Mouse (Mus musculus) hindbrain, embryonic 13.5 days (tissue): ENCODE measurements at regions not wholly inside any gene's neighbourhood (a gene's known extent, or its start where the extent isn't known, plus 50 kb on each side); places are given as distances from the start of the nearest gene placed in this dataset.

Experiments used
- ATAC-seq: fragments of 200-750 bp; cut with Nextera tagmentation; 2 replicates; pipeline ENCODE4 v1.8.0; 2017; ENCODE audit warnings: moderate TSS enrichment; ENCODE audit not compliant: low FRiP score
- H3K27ac ChIP-seq: fragments of 300-500 bp; sonication (generic); 2 replicates; pipeline ENCODE4 v1.5.1; 2015; ENCODE audit warnings: inconsistent platforms, mild to moderate bottlenecking, moderate library complexity
- H3K27me3 ChIP-seq: fragments of 300-500 bp; sonication (generic); 2 replicates; pipeline ENCODE4 v1.6.1; 2015; ENCODE audit warnings: mild to moderate bottlenecking, inconsistent platforms
- H3K36me3 ChIP-seq: fragments of 300-500 bp; sonication (generic); 2 replicates; pipeline ENCODE4 v1.6.1; 2015; ENCODE audit warnings: mild to moderate bottlenecking, inconsistent platforms
- H3K4me1 ChIP-seq: fragments of 300-500 bp; sonication (generic); replicated peaks from 2 replicates; pipeline ENCODE4 v1.6.1; 2015; ENCODE audit warnings: inconsistent platforms
- H3K4me2 ChIP-seq: fragments of 300-500 bp; sonication (generic); 2 replicates; pipeline ENCODE4 v1.6.1; 2015; ENCODE audit warnings: inconsistent platforms, mild to moderate bottlenecking, moderate library complexity
- H3K4me3 ChIP-seq: fragments of 300-500 bp; sonication (generic); 2 replicates; pipeline ENCODE4 v1.5.1; 2015; ENCODE audit warnings: mild to moderate bottlenecking, inconsistent platforms
- H3K9ac ChIP-seq: fragments of 300-500 bp; sonication (generic); 2 replicates; pipeline ENCODE4 v1.6.1; 2015; ENCODE audit warnings: mild to moderate bottlenecking, inconsistent platforms
- H3K9me3 ChIP-seq: fragments of 300-500 bp; sonication (generic); 2 replicates; pipeline ENCODE4 v1.6.1; 2016; ENCODE audit warnings: inconsistent platforms
- WGBS: fragments of 180-500 bp; shearing (Covaris S2); methylation state at CpG from one replicate; pipeline ENCODE4 v1.1.7; 2015; 5-methylcytosine and 5-hydroxymethylcytosine counted together

DNA sequence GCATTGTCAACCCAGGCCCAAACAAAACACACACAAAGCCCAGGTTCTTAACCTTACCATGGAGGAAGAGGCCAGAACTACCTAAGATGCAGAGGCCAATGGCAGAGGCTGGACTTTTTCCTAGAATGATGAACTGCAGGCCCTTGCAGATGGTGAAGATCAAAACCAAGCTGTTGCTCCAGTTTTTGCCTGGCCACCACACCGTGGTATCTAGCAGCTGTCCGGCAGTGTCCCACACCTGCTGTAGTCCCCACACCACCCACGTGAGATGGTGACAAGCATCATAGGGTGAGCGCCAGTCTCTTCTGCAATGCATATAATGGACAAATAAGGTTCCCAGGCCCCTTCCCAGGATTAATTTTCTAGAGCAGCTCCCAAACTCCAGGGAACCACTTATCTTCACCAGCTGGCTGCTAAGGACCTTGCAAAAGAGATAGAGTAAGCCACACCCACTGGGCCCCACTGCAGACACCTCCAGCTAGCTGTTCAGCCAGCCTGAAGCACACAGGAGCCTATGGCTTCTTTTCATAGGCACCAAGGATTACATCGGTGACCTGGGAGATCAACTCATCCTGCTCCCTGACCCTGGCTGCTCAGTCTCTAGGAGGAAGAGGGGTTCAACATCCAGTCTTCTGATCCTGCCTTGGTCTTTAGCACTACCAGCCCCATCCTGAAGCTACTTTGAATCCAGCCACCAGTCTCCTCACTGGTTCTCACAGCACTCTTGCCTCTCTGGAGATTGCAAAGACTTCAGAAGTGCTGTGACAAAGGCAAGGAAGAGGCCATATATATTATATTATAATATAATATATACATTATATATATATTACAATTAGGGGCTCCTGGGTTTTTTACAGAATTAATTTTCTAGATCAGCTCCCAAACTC is 55.6 kb upstream of the Lrpap1 start:
- H3K36me3 ChIP-seq, result no peaks in the 10 kb centered on the region
- no peak overlapping the region for H3K27ac ChIP-seq
- no peak overlapping the region for H3K4me2 ChIP-seq
- H3K9ac ChIP-seq, result no peak overlapping the region
- H3K4me1 ChIP-seq, result peaks cover 20% of the 10 kb centered on the region
- H3K9me3 ChIP-seq, result no peaks in the 10 kb centered on the region
- H3K27me3 ChIP-seq, result no peaks in the 10 kb centered on the region
- H3K4me3 ChIP-seq, result no peak overlapping the region
- no peak for ATAC-seq
- 88% methylated on average over 5 of the region's 5 CpGs for WGBS

DNA sequence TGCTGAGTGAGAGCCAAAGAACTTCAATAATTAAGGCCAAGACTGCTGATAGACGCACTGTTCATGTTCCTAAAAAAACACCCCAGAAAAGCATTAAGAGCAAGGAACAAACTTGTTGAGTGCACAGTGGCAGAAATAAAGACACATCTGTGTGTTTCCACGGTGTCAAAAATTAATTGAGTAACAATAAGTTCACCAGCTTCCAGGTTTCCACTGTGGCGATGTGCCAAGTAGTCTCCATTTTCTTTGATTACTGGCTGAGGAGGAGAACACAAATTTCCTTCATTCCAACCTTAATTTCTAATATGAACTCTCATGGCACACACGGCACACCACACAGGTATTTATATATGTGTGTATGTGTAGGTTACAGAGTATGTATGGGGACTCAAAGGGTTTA is 54.3 kb upstream of the Lrpap1 start:
- Histone ChIP-seq H3K27ac (no peak overlapping the region), H3K9me3 (no peaks in the 10 kb centered on the region), H3K4me3 (no peak overlapping the region), H3K36me3 (no peaks in the 10 kb centered on the region), H3K9ac (no peak overlapping the region), H3K4me1 (peaks cover 20% of the 10 kb centered on the region), H3K27me3 (no peaks in the 10 kb centered on the region), H3K4me2 (no peak overlapping the region)
- 82% methylated on average over 4 of the region's 4 CpGs for WGBS
- ATAC-seq, result no peak

GRCm38 (mm10) chr5:35159178-35159661 is 53.7 kb upstream of the Lrpap1 start:
- Histone ChIP-seq H3K9me3 (no peaks in the 10 kb centered on the region), H3K4me3 (no peak overlapping the region), H3K4me2 (no peak overlapping the region), H3K36me3 (no peaks in the 10 kb centered on the region), H3K27ac (peak overlapping the region; percentile 12; the same call in 1 of the 2 replicates), H3K9ac (0 out of 2 replicates have a peak overlapping the region, but pooled peaks have one; percentile 19), H3K4me1 (peaks cover 20% of the 10 kb centered on the region), H3K27me3 (no peaks in the 10 kb centered on the region)
- no peak for ATAC-seq
- WGBS, result 52% methylated on average over 9 of the region's 9 CpGs

- Histone ChIP-seq H3K4me3 (no peak overlapping the region), H3K4me1 (peaks cover 20% of the 10 kb centered on the region), H3K27ac (peak overlapping the region; percentile 12; the same call in 1 of the 2 replicates), H3K9me3 (no peaks in the 10 kb centered on the region), H3K27me3 (no peaks in the 10 kb centered on the region), H3K4me2 (no peak overlapping the region), H3K9ac (0 out of 2 replicates have a peak overlapping the region, but pooled peaks have one; percentile 19), H3K36me3 (no peaks in the 10 kb centered on the region)
- no peak for ATAC-seq
- WGBS, result 47% methylated on average over 8 of the region's 8 CpGs
These were observed 52.9 kb upstream of the Lrpap1 start for GRCm38 (mm10) chr5:35158346-35159047.

DNA sequence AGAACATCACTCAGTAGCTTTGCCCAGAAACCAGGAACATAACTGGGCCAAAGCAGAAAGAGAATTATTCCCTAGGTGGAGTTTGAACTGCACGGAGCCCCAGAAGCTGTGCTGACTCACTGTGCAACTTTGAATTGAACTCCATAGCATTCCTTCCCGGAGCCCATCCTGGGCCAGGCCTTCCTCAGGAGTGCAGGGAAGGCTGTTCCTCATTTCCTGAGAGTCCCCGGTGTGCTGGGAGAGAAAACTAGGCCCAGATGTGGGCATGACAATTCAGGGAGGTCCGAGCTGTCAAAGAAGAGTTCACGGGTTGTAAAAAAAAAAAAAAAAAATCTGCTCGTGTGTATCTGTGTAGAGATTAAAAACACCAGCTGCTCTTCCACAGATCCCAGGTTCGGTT is 50.8 kb upstream of the Lrpap1 start:
- peaks cover 1% of the 10 kb centered on the region; the same call in 1 of the 2 replicates for H3K9me3 ChIP-seq
- H3K4me1 ChIP-seq, result peaks cover 20% of the 10 kb centered on the region
- no peak overlapping the region for H3K27ac ChIP-seq
- H3K36me3 ChIP-seq, result no peaks in the 10 kb centered on the region
- 77% methylated on average over 7 of the region's 7 CpGs for WGBS
- H3K9ac ChIP-seq, result no peak overlapping the region
- H3K4me2 ChIP-seq, result no peak overlapping the region
- no peak for ATAC-seq
- H3K4me3 ChIP-seq, result no peak overlapping the region
- H3K27me3 ChIP-seq, result no peaks in the 10 kb centered on the region

DNA sequence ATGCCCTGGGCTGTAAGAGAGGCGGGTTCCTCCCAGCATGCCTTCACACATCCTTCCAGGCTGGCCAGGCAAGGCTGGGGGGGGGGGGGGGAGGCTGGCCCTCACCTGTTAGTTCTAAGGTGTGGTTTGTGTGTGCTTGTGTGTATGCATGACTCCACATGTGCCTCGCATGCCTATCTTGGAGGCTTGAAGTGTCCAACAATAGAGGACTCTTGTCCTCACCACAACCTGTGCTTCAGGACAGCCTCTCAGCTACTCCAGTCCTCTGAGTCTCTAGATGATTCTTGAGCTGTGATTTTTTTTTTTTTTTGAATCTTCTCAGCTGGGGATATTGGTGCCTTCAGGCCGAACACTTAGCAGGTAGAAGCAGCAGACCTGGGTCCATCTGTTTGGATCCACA is 50.2 kb upstream of the Lrpap1 start:
- 79% methylated on average over 3 of the region's 3 CpGs for WGBS
- Histone ChIP-seq H3K9ac (no peak overlapping the region), H3K9me3 (peaks cover 7% of the 10 kb centered on the region; the same call in 1 of the 2 replicates), H3K4me1 (peaks cover 20% of the 10 kb centered on the region), H3K4me2 (no peak overlapping the region), H3K4me3 (no peak overlapping the region), H3K27me3 (no peaks in the 10 kb centered on the region), H3K36me3 (no peaks in the 10 kb centered on the region), H3K27ac (no peak overlapping the region)
- ATAC-seq, result no peak
